Mouse (Mus musculus) heart, postnatal 0 days (tissue): ENCODE results near the gene Cc2d1a. TPM values are rescaled to one million over a fixed set of nuclear protein-coding genes. Genes with fewer than 3 reads are reported as not detected.
A peak's percentile ranks its signal among the peaks of the same experiment; 100 is the strongest.

ENCODE experiments used
- ATAC-seq: fragments of 200-750 bp; cut with Nextera tagmentation; 2 replicates; pipeline ENCODE4 v1.8.0; 2017; ENCODE audit warnings: low read depth, moderate number of reproducible peaks, moderate library complexity; ENCODE audit not compliant: insufficient read depth
- DNase-seq: peaks from one replicate; pipeline ENCODE4 v3.0.0-alpha.2; 2016; ENCODE audit warnings: low spot score
- H3K27ac ChIP-seq: fragments of 300-500 bp; sonication (generic); 2 replicates; pipeline ENCODE4 v1.5.1; 2014; ENCODE audit warnings: low read depth, mild to moderate bottlenecking
- H3K27me3 ChIP-seq: fragments of 300-500 bp; sonication (generic); 2 replicates; pipeline ENCODE4 v1.6.1; 2014; ENCODE audit warnings: low read length, mixed read lengths; ENCODE audit not compliant: control insufficient read depth, insufficient read depth
- H3K36me3 ChIP-seq: fragments of 300-500 bp; sonication (generic); replicated peaks from 2 replicates; pipeline ENCODE4 v1.6.1; 2014; ENCODE audit warnings: low read length, mixed read lengths; ENCODE audit not compliant: control insufficient read depth, insufficient read depth
- H3K4me1 ChIP-seq: fragments of 300-500 bp; sonication (generic); 2 replicates; pipeline ENCODE4 v1.6.1; 2014; ENCODE audit warnings: antibody characterized with exemption; ENCODE audit not compliant: control insufficient read depth, insufficient read depth
- H3K4me2 ChIP-seq: fragments of 300-500 bp; sonication (generic); 2 replicates; pipeline ENCODE4 v1.6.1; 2014; ENCODE audit warnings: low read depth, mild to moderate bottlenecking, low read length, moderate library complexity
- H3K4me3 ChIP-seq: fragments of 300-500 bp; sonication (generic); 2 replicates; pipeline ENCODE4 v1.5.1; 2014; ENCODE audit warnings: low read depth, low read length
- H3K9ac ChIP-seq: fragments of 300-500 bp; sonication (generic); replicated peaks from 2 replicates; pipeline ENCODE4 v1.6.1; 2014; ENCODE audit warnings: low read depth, low read length, mixed read lengths
- H3K9me3 ChIP-seq: fragments of 300-500 bp; sonication (generic); replicated peaks from 2 replicates; pipeline ENCODE4 v1.6.1; 2016; ENCODE audit warnings: low read length; ENCODE audit not compliant: control insufficient read depth
- CTCF ChIP-seq: IDR thresholded peaks from 2 replicates; pipeline ENCODE4 v1.5.1; 2016; ENCODE audit warnings: antibody characterized with exemption, control low read depth, low read depth
- EP300 ChIP-seq: IDR thresholded peaks from 2 replicates; pipeline ENCODE4 v1.6.1; 2016; ENCODE audit warnings: antibody characterized with exemption, low read depth
- WGBS: fragments of 180-500 bp; shearing (Covaris S2); extraction: QIAGEN DNeasy Blood & Tissue Kit; methylation state at CpG from one replicate; pipeline ENCODE4 v1.1.7; 2014; 5-methylcytosine and 5-hydroxymethylcytosine counted together
- polyA plus RNA-seq: library from polyadenylated mRNA; unstranded; fragments of >200 nt; fragmentation: Nextera tagmentation; extraction: Ambion mirVana; gene quantifications from 2 replicates; pipeline ENCODE4 v1.2.1, GENCODE M21; 2015
- total RNA-seq: library from RNA; depleted of rRNA; stranded (reverse); fragments of >200 nt; gene quantifications from 2 replicates; pipeline ENCODE4 v1.2.3, GENCODE M21; 2014; ENCODE audit warnings: low replicate concordance

Cc2d1a gene
- total and polyA plus RNA-seq, 2 experiments from 2014 or later, result 8.4 to 17.1 TPM

DNA sequence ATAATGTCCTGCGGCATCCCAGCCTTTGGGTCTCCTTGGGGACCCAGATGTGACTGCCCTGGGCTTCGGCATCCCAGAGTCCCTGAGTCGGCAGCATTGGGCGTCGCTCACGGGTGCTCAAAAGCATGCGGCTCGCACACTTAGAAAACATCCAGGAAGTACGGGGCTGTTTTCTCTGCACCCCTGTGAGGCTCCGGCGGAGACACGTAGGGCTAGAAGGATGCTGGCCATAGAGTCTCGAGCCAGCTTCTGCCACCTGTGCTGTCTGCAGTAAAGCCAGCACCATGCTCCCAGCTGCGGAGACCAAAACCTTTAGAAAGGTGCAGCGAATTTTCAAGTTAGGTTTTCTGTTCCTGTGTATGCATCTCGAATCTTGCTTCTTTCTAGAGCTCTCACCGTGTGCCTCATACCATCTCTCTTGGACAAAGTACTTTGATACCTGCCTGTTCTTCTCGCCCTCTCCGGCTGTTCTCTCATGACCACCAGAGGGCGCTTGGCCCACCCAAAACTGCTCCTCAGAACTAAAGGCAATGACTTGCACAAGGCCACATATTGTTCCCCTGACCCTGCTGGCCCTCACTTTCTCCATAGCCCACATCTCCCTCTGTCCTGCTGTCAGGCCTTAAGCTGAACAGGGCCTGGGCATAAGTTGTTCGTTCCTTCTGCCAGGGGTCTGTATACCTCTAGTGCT, 39.5 kb upstream of the Cc2d1a start:
- H3K4me3 ChIP-seq, result peak overlapping the region; percentile 41
- H3K36me3 ChIP-seq, result no peaks in the 10 kb centered on the region
- H3K9me3 ChIP-seq, result no peaks in the 10 kb centered on the region
- no peaks in the 10 kb centered on the region for H3K27me3 ChIP-seq
- ATAC-seq (no peak), DNase-seq (peak; percentile 55)
- H3K27ac ChIP-seq, result peak overlapping the region; percentile 75
- peak; percentile 80 for TF ChIP-seq CTCF
- no peak for TF ChIP-seq EP300
- H3K4me1 ChIP-seq, result peaks cover 23% of the 10 kb centered on the region
- peak overlapping the region; percentile 70 for H3K4me2 ChIP-seq
- peak overlapping the region; percentile 8; the same call in 1 of the 2 replicates for H3K9ac ChIP-seq
- WGBS, result 4% methylated on average over 21 of the region's 21 CpGs

GRCm38 (mm10) chr8:84186547-84186946, 38.8 kb upstream of the Cc2d1a start:
- H3K4me1 ChIP-seq, result peaks cover 16% of the 10 kb centered on the region; the same call in 1 of the 2 replicates
- H3K4me2 ChIP-seq, result peak overlapping the region; percentile 70
- WGBS, result 0% methylated on average over 12 of the region's 12 CpGs
- TF ChIP-seq CTCF (peak; percentile 92), EP300 (no peak)
- peak overlapping the region; percentile 75 for H3K27ac ChIP-seq
- ATAC-seq (peak; percentile 62), DNase-seq (peak; percentile 88)
- H3K4me3 ChIP-seq, result peak overlapping the region; percentile 41
- H3K36me3 ChIP-seq, result no peaks in the 10 kb centered on the region
- H3K27me3 ChIP-seq, result no peaks in the 10 kb centered on the region
- H3K9me3 ChIP-seq, result no peaks in the 10 kb centered on the region
- H3K9ac ChIP-seq, result peak overlapping the region; percentile 8; the same call in 1 of the 2 replicates

DNA sequence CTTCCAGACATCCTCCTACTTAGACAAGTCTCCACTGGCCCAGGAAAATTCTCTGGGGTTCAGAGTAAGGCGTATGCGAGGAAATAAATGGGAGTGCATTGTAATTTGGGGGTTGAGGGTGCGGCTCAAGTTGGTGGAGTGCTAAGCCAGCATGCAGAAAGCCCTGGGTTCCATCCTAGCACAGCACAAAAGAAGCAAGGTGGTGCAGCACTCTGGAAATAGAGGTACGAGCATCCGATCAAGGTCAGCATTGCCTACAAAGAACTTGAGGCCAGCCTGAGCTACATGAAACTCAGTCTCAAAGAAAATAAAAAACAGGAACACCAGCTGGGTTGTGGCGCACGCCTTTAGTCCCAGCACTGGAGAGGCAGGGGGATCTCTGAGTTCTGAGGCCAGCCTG, 37.4 kb upstream of the Cc2d1a start, which contains the start of gene Nanos3:
Gene Nanos3, minus strand, starts transcription at position 101 of the 400 bp plus-strand sequence.
- no peak for ATAC-seq
- Histone ChIP-seq H3K4me1 (peaks cover 22% of the 10 kb centered on the region; the same call in 1 of the 2 replicates), H3K4me3 (peak within 1 kb of the TSS; percentile 90), H3K4me2 (peak within 1 kb of the TSS; percentile 99), H3K36me3 (no peaks in the 10 kb centered on the region), H3K27ac (peak within 1 kb of the TSS; percentile 81), H3K27me3 (no peaks in the 10 kb centered on the region), H3K9me3 (no peaks in the 10 kb centered on the region), H3K9ac (peak within 1 kb of the TSS; percentile 97)
- TF ChIP-seq CTCF (no peak), EP300 (no peak)
- WGBS, result 97% methylated on average over 7 of the region's 7 CpGs
- no peak for DNase-seq

DNA sequence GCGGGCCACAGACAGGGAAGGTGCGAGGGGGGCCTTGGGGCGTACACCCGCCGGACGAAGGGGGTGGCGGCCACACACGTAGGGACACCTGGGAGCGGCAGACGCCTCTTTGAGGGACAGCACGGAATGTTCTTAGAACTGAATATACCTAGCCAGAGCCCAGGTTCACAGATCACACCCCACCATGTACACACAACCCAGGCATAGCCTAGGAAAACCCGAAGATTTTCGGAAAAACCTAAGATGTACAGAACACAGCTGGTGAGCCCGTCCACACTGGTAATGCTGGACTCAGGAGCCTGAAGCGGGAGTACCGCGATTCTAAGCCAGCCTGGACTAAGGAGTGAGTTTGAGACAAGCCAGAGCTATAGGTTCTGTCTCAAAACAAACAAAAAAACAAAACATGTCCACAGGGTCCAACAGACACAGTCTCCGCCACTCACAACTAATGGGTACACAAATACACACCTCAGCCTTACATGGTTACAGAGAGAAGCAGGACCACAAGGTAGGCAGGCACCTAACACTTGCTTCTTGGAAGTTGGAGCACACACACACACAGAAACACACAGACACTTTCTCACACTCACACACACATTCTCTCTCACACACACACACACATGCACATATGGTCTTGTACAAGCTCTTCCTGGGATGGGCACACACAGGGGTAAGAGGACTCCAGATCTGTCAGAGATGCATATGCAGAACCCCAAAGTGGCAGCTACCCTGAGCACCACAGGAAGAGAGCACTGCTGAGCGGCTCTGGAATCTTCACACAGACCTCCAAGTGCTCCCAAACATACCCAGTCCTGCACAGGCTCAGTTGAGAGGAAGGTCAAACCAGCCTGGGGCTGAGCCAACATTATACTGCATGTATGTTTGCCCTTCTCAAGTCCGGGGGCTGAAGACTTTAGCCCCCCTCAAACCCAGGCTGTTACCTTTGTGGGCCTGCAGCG, 36.6 kb upstream of the Cc2d1a start:
- 21% methylated on average over 21 of the region's 21 CpGs for WGBS
- peak overlapping the region; percentile 90 for H3K4me3 ChIP-seq
- H3K4me1 ChIP-seq, result peaks cover 28% of the 10 kb centered on the region; the same call in 1 of the 2 replicates
- peak overlapping the region; percentile 81 for H3K27ac ChIP-seq
- H3K27me3 ChIP-seq, result no peaks in the 10 kb centered on the region
- no peak for DNase-seq
- H3K9ac ChIP-seq, result peak overlapping the region; percentile 97
- peak overlapping the region; percentile 99 for H3K4me2 ChIP-seq
- H3K9me3 ChIP-seq, result no peaks in the 10 kb centered on the region
- H3K36me3 ChIP-seq, result no peaks in the 10 kb centered on the region
- TF ChIP-seq CTCF (no peak), EP300 (no peak)
- no peak for ATAC-seq

GRCm38 (mm10) chr8:84183261-84184084, 35.7 kb upstream of the Cc2d1a start:
- H3K4me2 ChIP-seq, result peak overlapping the region; percentile 99
- no peaks in the 10 kb centered on the region for H3K9me3 ChIP-seq
- WGBS, result under 1% methylated on average over 69 of the region's 87 CpGs
- H3K27me3 ChIP-seq, result no peaks in the 10 kb centered on the region
- ATAC-seq (peak; percentile 22), DNase-seq (no peak)
- H3K4me3 ChIP-seq, result peak overlapping the region; percentile 90
- TF ChIP-seq EP300 (no peak), CTCF (no peak)
- H3K9ac ChIP-seq, result peak overlapping the region; percentile 97
- H3K4me1 ChIP-seq, result peaks cover 28% of the 10 kb centered on the region; the same call in 1 of the 2 replicates
- peak overlapping the region; percentile 81 for H3K27ac ChIP-seq
- no peaks in the 10 kb centered on the region for H3K36me3 ChIP-seq
